Mouse (Mus musculus): ENCODE measurements around the gene Acat3. TPM values are rescaled to one million over a fixed set of nuclear protein-coding genes. Genes with fewer than 3 reads are reported as not detected.
A peak's percentile ranks its signal among the peaks of the same experiment; 100 is the strongest.
"Not testable (repeated sequence)": the region's sequence is repeated elsewhere in the genome, so short reads cannot be mapped to it uniquely, and the experiment has no call there.

Gene Acat3
- 0.71 and 1.2 TPM in 2 replicates for polyA plus RNA-seq (2014; fragmentation: Nextera tagmentation; extraction: Ambion mirVana)

GRCm38 (mm10) chr17:12940151-12940805 lies at the start of gene Acat3:
TSS of gene Acat3 (minus strand) at chr17:12940600.
- peaks cover 5% of the 10 kb centered on the region; the same call in 1 of the 2 replicates for H3K36me3 ChIP-seq (ENCODE audit: control insufficient read depth, insufficient read depth, low read length)
- no peak within 1 kb of the TSS for H3K27ac ChIP-seq (ENCODE audit: low read depth, low read length)
- DNase-seq (ENCODE audit: low spot score) (no peak), ATAC-seq (ENCODE audit: low FRiP score) (0 out of 2 replicates have a peak, but pooled peaks have one; percentile 55)
- no peak within 1 kb of the TSS for H3K9ac ChIP-seq (ENCODE audit: low read depth, low read length)
- H3K9me3 ChIP-seq (ENCODE audit: control insufficient read depth, low read length): no peaks in the 10 kb centered on the region
- 15% methylated on average over 26 of the region's 27 CpGs for WGBS
- H3K27me3 ChIP-seq (ENCODE audit: control insufficient read depth, insufficient read depth, low read length): no peaks in the 10 kb centered on the region
- peak within 1 kb of the TSS; percentile 39 for H3K4me2 ChIP-seq (replicated peaks; ENCODE audit: low read depth, low read length)
- no peak within 1 kb of the TSS for H3K4me3 ChIP-seq (ENCODE audit: low read depth, low read length)
- 0 out of 2 replicates have a peak, but pooled peaks cover 2% of the 10 kb centered on the region for H3K4me1 ChIP-seq (replicated peaks; ENCODE audit: control insufficient read depth, insufficient read depth, low read length)

DNA sequence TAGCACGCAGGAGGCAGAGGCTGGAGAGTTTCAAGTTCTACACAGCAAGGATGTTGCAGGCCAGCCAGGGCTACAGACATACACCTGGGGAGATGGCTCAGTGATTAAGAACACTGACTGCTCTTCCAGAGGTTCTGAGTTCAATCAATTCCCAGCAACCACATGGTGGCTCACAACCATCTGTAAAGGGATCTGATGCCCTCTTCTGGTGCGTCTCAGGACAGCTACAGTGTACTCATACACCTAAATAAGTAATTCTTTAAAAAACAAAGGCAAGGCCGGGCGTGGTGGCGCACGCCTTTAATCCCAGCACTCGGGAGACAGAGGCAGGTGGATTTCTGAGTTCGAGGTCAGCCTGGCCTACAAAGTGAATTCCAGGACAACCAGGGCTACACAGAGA lies 47.7 kb upstream of the Acat3 start:
- not testable (repeated sequence) for H3K27ac ChIP-seq (ENCODE audit: low read depth, low read length); H3K9me3 ChIP-seq (ENCODE audit: control insufficient read depth, low read length); H3K27me3 ChIP-seq (ENCODE audit: control insufficient read depth, insufficient read depth, low read length); H3K4me1 ChIP-seq (replicated peaks; ENCODE audit: control insufficient read depth, insufficient read depth, low read length); H3K9ac ChIP-seq (ENCODE audit: low read depth, low read length); H3K4me2 ChIP-seq (replicated peaks; ENCODE audit: low read depth, low read length); H3K4me3 ChIP-seq (ENCODE audit: low read depth, low read length); H3K36me3 ChIP-seq (ENCODE audit: control insufficient read depth, insufficient read depth, low read length); DNase-seq (ENCODE audit: low spot score); ATAC-seq (ENCODE audit: low FRiP score)
- WGBS: 97% methylated on average over 8 of the region's 8 CpGs

- Histone ChIP-seq H3K9me3 (ENCODE audit: control insufficient read depth, low read length) (no peaks in the 10 kb centered on the region), H3K36me3 (ENCODE audit: control insufficient read depth, insufficient read depth, low read length) (peaks cover 7% of the 10 kb centered on the region), H3K27me3 (ENCODE audit: control insufficient read depth, insufficient read depth, low read length) (no peaks in the 10 kb centered on the region), H3K4me2 (replicated peaks; ENCODE audit: low read depth, low read length) (no peak overlapping the region), H3K27ac (ENCODE audit: low read depth, low read length) (no peak overlapping the region), H3K4me3 (ENCODE audit: low read depth, low read length) (no peak overlapping the region), H3K9ac (ENCODE audit: low read depth, low read length) (no peak overlapping the region), H3K4me1 (replicated peaks; ENCODE audit: control insufficient read depth, insufficient read depth, low read length) (no peaks in the 10 kb centered on the region)
- ATAC-seq (ENCODE audit: low FRiP score) (no peak), DNase-seq (ENCODE audit: low spot score) (no peak)
- WGBS: 87% methylated on average over 2 of the region's 2 CpGs
Measured at GRCm38 (mm10) chr17:12983988-12984387, 43.6 kb upstream of the Acat3 start.

DNA sequence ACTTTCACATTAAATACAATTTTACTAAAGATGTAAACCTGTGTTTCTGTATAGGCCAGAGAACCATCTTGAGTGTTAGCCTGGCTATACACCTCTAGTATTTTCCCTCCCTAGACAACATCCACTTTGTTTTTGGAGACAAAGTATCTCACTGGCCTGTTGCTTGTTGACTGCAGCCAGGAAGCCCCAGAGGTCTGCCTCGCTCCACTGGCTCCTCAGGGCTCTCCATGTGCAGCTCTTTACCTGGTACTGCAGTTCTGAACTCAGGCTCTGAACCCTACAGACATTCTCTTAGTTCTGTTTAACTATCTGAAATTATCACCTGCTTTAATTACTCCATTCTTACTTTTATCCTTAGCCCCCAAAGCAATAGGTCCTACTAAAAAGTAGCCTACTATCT lies 38.1 kb upstream of the Acat3 start:
- 98% methylated on average over 1 of the region's 1 CpGs for WGBS
- Histone ChIP-seq H3K27me3 (ENCODE audit: control insufficient read depth, insufficient read depth, low read length) (no peaks in the 10 kb centered on the region), H3K4me3 (ENCODE audit: low read depth, low read length) (no peak overlapping the region), H3K9me3 (ENCODE audit: control insufficient read depth, low read length) (no peaks in the 10 kb centered on the region), H3K36me3 (ENCODE audit: control insufficient read depth, insufficient read depth, low read length) (peaks cover 7% of the 10 kb centered on the region), H3K4me2 (replicated peaks; ENCODE audit: low read depth, low read length) (no peak overlapping the region), H3K9ac (ENCODE audit: low read depth, low read length) (no peak overlapping the region), H3K27ac (ENCODE audit: low read depth, low read length) (no peak overlapping the region), H3K4me1 (replicated peaks; ENCODE audit: control insufficient read depth, insufficient read depth, low read length) (no peaks in the 10 kb centered on the region)
- DNase-seq (ENCODE audit: low spot score) (no peak), ATAC-seq (ENCODE audit: low FRiP score) (no peak)

DNA sequence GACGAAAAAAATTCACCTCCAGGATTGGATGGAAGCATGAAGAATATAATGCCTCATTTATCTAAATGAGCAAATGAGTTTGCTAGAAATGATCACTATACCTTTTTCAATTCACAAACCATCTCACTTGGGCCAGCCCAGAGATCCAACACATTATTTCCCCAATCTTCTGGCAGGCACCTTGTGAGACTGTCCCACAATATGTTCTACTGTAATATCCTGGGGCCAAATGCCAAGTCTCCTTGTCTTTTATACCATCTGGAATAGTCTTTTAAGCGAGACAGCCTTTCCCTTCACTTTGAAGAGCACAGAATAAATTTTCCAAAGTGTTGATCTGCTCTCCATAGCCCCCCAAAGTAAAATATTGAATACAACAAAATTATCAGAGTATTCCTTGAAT lies 33.5 kb upstream of the Acat3 start:
- DNase-seq (ENCODE audit: low spot score) (no peak), ATAC-seq (ENCODE audit: low FRiP score) (no peak)
- no peak overlapping the region for H3K4me2 ChIP-seq (replicated peaks; ENCODE audit: low read depth, low read length)
- H3K27me3 ChIP-seq (ENCODE audit: control insufficient read depth, insufficient read depth, low read length): no peaks in the 10 kb centered on the region
- no peak overlapping the region for H3K27ac ChIP-seq (ENCODE audit: low read depth, low read length)
- H3K9ac ChIP-seq (ENCODE audit: low read depth, low read length): no peak overlapping the region
- no peaks in the 10 kb centered on the region for H3K4me1 ChIP-seq (replicated peaks; ENCODE audit: control insufficient read depth, insufficient read depth, low read length)
- 96% methylated on average over 2 of the region's 2 CpGs for WGBS
- H3K36me3 ChIP-seq (ENCODE audit: control insufficient read depth, insufficient read depth, low read length): no peaks in the 10 kb centered on the region
- H3K9me3 ChIP-seq (ENCODE audit: control insufficient read depth, low read length): no peaks in the 10 kb centered on the region
- H3K4me3 ChIP-seq (ENCODE audit: low read depth, low read length): no peak overlapping the region

- Histone ChIP-seq H3K27ac (ENCODE audit: low read depth, low read length) (no peak overlapping the region), H3K4me1 (replicated peaks; ENCODE audit: control insufficient read depth, insufficient read depth, low read length) (no peaks in the 10 kb centered on the region), H3K27me3 (ENCODE audit: control insufficient read depth, insufficient read depth, low read length) (no peaks in the 10 kb centered on the region), H3K36me3 (ENCODE audit: control insufficient read depth, insufficient read depth, low read length) (no peaks in the 10 kb centered on the region), H3K4me3 (ENCODE audit: low read depth, low read length) (no peak overlapping the region), H3K9ac (ENCODE audit: low read depth, low read length) (no peak overlapping the region), H3K9me3 (ENCODE audit: control insufficient read depth, low read length) (no peaks in the 10 kb centered on the region), H3K4me2 (replicated peaks; ENCODE audit: low read depth, low read length) (no peak overlapping the region)
- DNase-seq (ENCODE audit: low spot score) (no peak), ATAC-seq (ENCODE audit: low FRiP score) (no peak)
- 91% methylated on average over 2 of the region's 2 CpGs for WGBS
Measured at GRCm38 (mm10) chr17:12967173-12967572, 26.8 kb upstream of the Acat3 start.

- ATAC-seq (ENCODE audit: low FRiP score) (no peak), DNase-seq (ENCODE audit: low spot score) (no peak)
- H3K9me3 ChIP-seq (ENCODE audit: control insufficient read depth, low read length): no peaks in the 10 kb centered on the region
- no peak overlapping the region for H3K4me2 ChIP-seq (replicated peaks; ENCODE audit: low read depth, low read length)
- H3K27me3 ChIP-seq (ENCODE audit: control insufficient read depth, insufficient read depth, low read length): no peaks in the 10 kb centered on the region
- H3K9ac ChIP-seq (ENCODE audit: low read depth, low read length): no peak overlapping the region
- no peak overlapping the region for H3K4me3 ChIP-seq (ENCODE audit: low read depth, low read length)
- 77% methylated on average over 3 of the region's 3 CpGs for WGBS
- no peaks in the 10 kb centered on the region for H3K36me3 ChIP-seq (ENCODE audit: control insufficient read depth, insufficient read depth, low read length)
- H3K4me1 ChIP-seq (replicated peaks; ENCODE audit: control insufficient read depth, insufficient read depth, low read length): 0 out of 2 replicates have a peak, but pooled peaks cover 3% of the 10 kb centered on the region
- H3K27ac ChIP-seq (ENCODE audit: low read depth, low read length): no peak overlapping the region
Measured at GRCm38 (mm10) chr17:12963476-12963875, 23.1 kb upstream of the Acat3 start.

DNA sequence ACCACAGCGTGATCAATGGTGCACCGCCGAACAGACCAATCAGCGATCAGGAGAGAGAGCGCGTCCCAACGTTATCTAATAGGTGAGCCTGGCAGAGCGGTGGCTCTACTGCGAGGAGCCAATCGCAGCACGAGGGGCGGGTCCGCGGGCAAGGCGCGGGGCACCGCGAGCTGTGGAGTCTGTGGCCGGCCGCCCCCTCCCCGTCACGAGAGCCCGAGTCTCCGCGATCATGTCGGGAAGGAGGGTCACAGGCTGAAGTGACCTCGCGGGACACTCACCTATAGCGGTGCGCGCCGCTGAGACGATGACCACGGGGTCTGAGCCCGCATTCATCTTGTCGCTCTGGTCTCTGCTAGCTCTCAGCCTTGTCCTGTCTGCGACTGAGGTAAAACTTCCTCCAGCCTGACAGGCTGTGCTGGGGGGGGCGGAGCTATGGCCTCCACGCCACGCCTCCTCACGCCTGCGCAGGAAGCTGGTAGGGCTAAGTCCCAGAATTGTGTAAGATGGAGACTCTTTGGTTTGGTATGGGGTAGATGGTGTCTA lies 20.0 kb upstream of the Acat3 start, which contains the start of gene Acat2:
TSS of gene Acat2 (minus strand) at position 417 of the 543 bp plus-strand sequence.
- Histone ChIP-seq H3K4me3 (ENCODE audit: low read depth, low read length) (peak within 1 kb of the TSS; percentile 62), H3K36me3 (ENCODE audit: control insufficient read depth, insufficient read depth, low read length) (0 out of 2 replicates have a peak, but pooled peaks cover 2% of the 10 kb centered on the region), H3K27me3 (ENCODE audit: control insufficient read depth, insufficient read depth, low read length) (no peaks in the 10 kb centered on the region), H3K27ac (ENCODE audit: low read depth, low read length) (peak within 1 kb of the TSS; percentile 82), H3K4me1 (replicated peaks; ENCODE audit: control insufficient read depth, insufficient read depth, low read length) (0 out of 2 replicates have a peak, but pooled peaks cover 3% of the 10 kb centered on the region), H3K9me3 (ENCODE audit: control insufficient read depth, low read length) (no peaks in the 10 kb centered on the region), H3K4me2 (replicated peaks; ENCODE audit: low read depth, low read length) (peak within 1 kb of the TSS; percentile 56), H3K9ac (ENCODE audit: low read depth, low read length) (peak within 1 kb of the TSS; percentile 64)
- ATAC-seq (ENCODE audit: low FRiP score) (peak; percentile 99), DNase-seq (ENCODE audit: low spot score) (peak; percentile 93)
- WGBS: under 1% methylated on average over 42 of the region's 42 CpGs

- H3K27ac ChIP-seq (ENCODE audit: low read depth, low read length); ATAC-seq (ENCODE audit: low FRiP score); H3K9ac ChIP-seq (ENCODE audit: low read depth, low read length); DNase-seq (ENCODE audit: low spot score); H3K9me3 ChIP-seq (ENCODE audit: control insufficient read depth, low read length); H3K4me1 ChIP-seq (replicated peaks; ENCODE audit: control insufficient read depth, insufficient read depth, low read length); H3K27me3 ChIP-seq (ENCODE audit: control insufficient read depth, insufficient read depth, low read length); H3K4me2 ChIP-seq (replicated peaks; ENCODE audit: low read depth, low read length); H3K36me3 ChIP-seq (ENCODE audit: control insufficient read depth, insufficient read depth, low read length): not testable (repeated sequence)
- H3K4me3 ChIP-seq (ENCODE audit: low read depth, low read length): 0 out of 2 replicates have a peak overlapping the region, but pooled peaks have one; percentile 16
- 13% methylated on average over 1 of the region's 2 CpGs for WGBS
Measured at GRCm38 (mm10) chr17:12959377-12959776, 19.0 kb upstream of the Acat3 start.
